In the genomic region with DNA sequence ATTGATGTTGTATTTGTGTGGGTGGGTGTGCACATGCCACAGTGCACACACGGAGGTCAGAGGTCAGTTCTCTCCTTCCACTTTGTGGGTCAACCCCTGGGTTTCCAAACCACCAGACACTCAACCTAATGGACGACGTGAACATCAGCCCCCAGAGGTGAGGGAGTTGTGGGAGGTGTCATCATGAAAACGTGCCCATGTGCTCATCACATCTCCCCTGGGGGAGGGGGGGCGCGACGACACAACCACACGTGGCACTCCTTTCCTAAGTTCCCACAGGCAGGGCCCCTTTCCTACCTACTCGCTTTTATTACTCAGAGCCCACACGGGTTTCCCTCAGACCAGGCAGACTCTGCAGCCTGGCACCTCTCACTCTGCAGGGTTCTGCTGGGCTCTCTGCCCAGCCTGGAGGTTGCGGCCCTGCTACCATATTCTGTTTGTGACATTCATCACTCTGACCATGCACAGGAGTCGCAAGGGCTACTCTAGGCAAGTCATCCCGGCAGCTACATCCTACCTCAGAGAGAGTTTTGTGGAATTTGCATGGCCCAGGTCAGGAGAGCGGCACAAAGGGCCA, we compare ENCODE assay signal across 21 mouse cellular contexts. TPM values are rescaled to one million over a fixed set of nuclear protein-coding genes. Genes with fewer than 3 reads are reported as not detected.
DNase-seq lines count a peak whose midpoint lies in the region; ATAC-seq and TF ChIP-seq lines count a peak whose summit lies in the region.
"Had no signal": no experiment of that assay in that cellular context is flagged by ENCODE, and none has a peak within 500 bp of the region (broad histone marks: within the 10 kb centered on the region; RNA-seq: fewer than 3 reads in every experiment).

No protein-coding gene starts in this region.

- peak; percentile 63 for DNase-seq in cerebellum, adult 11-12 months
- no peak for DNase-seq in cerebellum, postnatal 4 days (ENCODE audit: low spot score in 2 of 2)
- DNase-seq in gastrocnemius, adult 2 months, result peak; percentile 15
- DNase-seq in gastrocnemius, adult 8-10 months (ENCODE audit: low spot score in 2 of 2), result no peak
- no peak for DNase-seq in layer of hippocampus, adult 2 months (ENCODE audit: low spot score in 2 of 2)
- no peak for DNase-seq in layer of hippocampus, adult 9-10 months (ENCODE audit: low spot score)
- DNase-seq: adrenal gland, adult 8-10 months; gastrocnemius, postnatal 10 days; heart, postnatal 14 days; kidney, adult 2 months; kidney, postnatal 36 days; lung, postnatal 36 days; right cerebral cortex, postnatal 25 days had no signal

- WGBS in liver, embryonic 16.5 days (ENCODE audit: insufficient replicate concordance), result 81% methylated on average over 14 of the region's 14 CpGs

- no peak overlapping the region for H3K27ac ChIP-seq in gastrocnemius, adult 2 months
- H3K27ac ChIP-seq in layer of hippocampus, adult 2 months, result 0 out of 2 replicates have a peak overlapping the region, but pooled peaks have one; percentile 2
- H3K27ac ChIP-seq in liver, embryonic 16.5 days (ENCODE audit: low read length), result peak overlapping the region; percentile 76; the same call in 1 of the 2 replicates
- H3K27ac ChIP-seq: hindbrain, embryonic 14.5 days had no signal

- H3K4me1 ChIP-seq in liver, embryonic 16.5 days (ENCODE audit: control insufficient read depth, low read depth, low read length), result peaks cover 60% of the 10 kb centered on the region

- no peak overlapping the region for H3K4me3 ChIP-seq in gastrocnemius, adult 2 months
- H3K4me3 ChIP-seq in layer of hippocampus, adult 2 months, result no peak overlapping the region
- no peak overlapping the region for H3K4me3 ChIP-seq in liver, embryonic 16.5 days (ENCODE audit: low read depth, low read length)
- H3K4me3 ChIP-seq: stomach, embryonic 15.5 days had no signal

- no peaks in the 10 kb centered on the region for H3K9me3 ChIP-seq in liver, embryonic 16.5 days (replicated peaks; ENCODE audit: control insufficient read depth, low read length)
- H3K9me3 ChIP-seq: G1E; stomach, embryonic 15.5 days had no signal

- H3K27me3 ChIP-seq in liver, embryonic 16.5 days (ENCODE audit: control insufficient read depth, insufficient read depth, low read depth, low read length), result no peaks in the 10 kb centered on the region
- H3K27me3 ChIP-seq: stomach, embryonic 15.5 days had no signal

- H3K9ac ChIP-seq in liver, embryonic 16.5 days (ENCODE audit: low read depth, low read length), result no peak overlapping the region
- H3K9ac ChIP-seq: hindbrain, embryonic 14.5 days; stomach, embryonic 15.5 days had no signal

- H3K36me3 ChIP-seq in liver, embryonic 16.5 days (ENCODE audit: control insufficient read depth, insufficient read depth), result peaks cover 46% of the 10 kb centered on the region

- intact Hi-C loops in gastrocnemius, adult 2 months (cut with DNase I), result no loop called here

- no peak for ATAC-seq in liver, embryonic 16.5 days (ENCODE audit: low read depth)
- ATAC-seq: forebrain, embryonic 16.5 days; inflammation-experienced regulatory T-cells, adult 6 months; midbrain, embryonic 16.5 days had no signal

- H3K4me2 ChIP-seq in liver, embryonic 16.5 days (ENCODE audit: low read depth, low read length), result no peak overlapping the region
- H3K4me2 ChIP-seq: hindbrain, embryonic 14.5 days; midbrain, embryonic 11.5 days; stomach, embryonic 15.5 days had no signal

- TF ChIP-seq CTCF in gastrocnemius, adult 2 months (IDR thresholded peaks at IDR 0.05), result no peak
- TF ChIP-seq CTCF in layer of hippocampus, adult 2 months (conservative IDR thresholded peaks at IDR 0.05), result no peak

RNA-seq across cellular contexts. Expression of a gene that starts 3.6 kb away (rescaled TPM):
- total RNA-seq in gastrocnemius, adult 2 months (2021), result 10 to 100 TPM; 77.2 to 81.8 TPM
- 10 to 100 TPM; 78.6 to 91.0 (median 90.1) TPM for total RNA-seq in gastrocnemius, adult 8-10 months (2022)
- total RNA-seq in layer of hippocampus, adult 2 months (2021), result 100 to 1,000 TPM; 417 to 440 TPM
- 85.2 and 110 TPM in 2 replicates for polyA plus RNA-seq in liver, embryonic 16.5 days (2015; fragmentation: Nextera tagmentation; extraction: Ambion mirVana)

RNA-seq across cellular contexts. Expression of a gene that starts 5.4 kb away (rescaled TPM):
- under 1 TPM; 0.13 to 0.50 TPM for total RNA-seq in gastrocnemius, adult 2 months (2021)
- under 1 TPM; 0.34 to 0.56 (median 0.46) TPM for total RNA-seq in gastrocnemius, adult 8-10 months (2022)
- total RNA-seq in layer of hippocampus, adult 2 months (2021), result 1 to 10 TPM; 1.3 to 2.1 TPM
- 17.8 and 20.4 TPM in 2 replicates for polyA plus RNA-seq in liver, embryonic 16.5 days (2015; fragmentation: Nextera tagmentation; extraction: Ambion mirVana)

RNA-seq across cellular contexts. Expression of a gene that starts 43.8 kb away (rescaled TPM):
- 10 to 100 TPM in 1 of 2 experiments, 1 to 10 TPM in 1; 6.0 to 12.2 TPM for total RNA-seq in gastrocnemius, adult 2 months (2021)
- 1 to 10 TPM; 5.7 to 7.6 (median 6.3) TPM for total RNA-seq in gastrocnemius, adult 8-10 months (2022)
- 1 to 10 TPM; 4.6 to 7.2 TPM for total RNA-seq in layer of hippocampus, adult 2 months (2021)
- polyA plus RNA-seq in liver, embryonic 16.5 days (2015; fragmentation: Nextera tagmentation; extraction: Ambion mirVana), result 5.1 and 6.2 TPM in 2 replicates
- polyA plus RNA-seq: G1E had no signal

RNA-seq across cellular contexts. Expression of a gene that starts 47.7 kb away (rescaled TPM):
- total RNA-seq in gastrocnemius, adult 2 months (2021), result 1 to 10 TPM; 4.2 to 6.6 TPM
- total RNA-seq in gastrocnemius, adult 8-10 months (2022), result 1 to 10 TPM; 3.4 to 4.5 (median 4.0) TPM
- total RNA-seq in layer of hippocampus, adult 2 months (2021), result 1 to 10 TPM; 6.9 to 7.7 TPM
- 1.2 and 1.5 TPM in 2 replicates for polyA plus RNA-seq in liver, embryonic 16.5 days (2015; fragmentation: Nextera tagmentation; extraction: Ambion mirVana)
- polyA plus RNA-seq: G1E had no signal

RNA-seq across cellular contexts. Expression of a gene that starts 53.1 kb away (rescaled TPM):
- 1 to 10 TPM; 7.0 to 7.4 TPM for total RNA-seq in gastrocnemius, adult 2 months (2021)
- 1 to 10 TPM; 4.3 to 6.8 (median 5.3) TPM for total RNA-seq in gastrocnemius, adult 8-10 months (2022)
- 10 to 100 TPM; 26.3 to 30.8 TPM for total RNA-seq in layer of hippocampus, adult 2 months (2021)
- 8.8 and 10.8 TPM in 2 replicates for polyA plus RNA-seq in liver, embryonic 16.5 days (2015; fragmentation: Nextera tagmentation; extraction: Ambion mirVana)

Comparison
In these comparisons a context has a peak if more than half of its experiments do, and no peak if none do; other contexts are left out.
1. DNase-seq: peak in cerebellum, adult 11-12 months (single experiment) and gastrocnemius, adult 2 months (single experiment); none in cerebellum, postnatal 4 days (0 of 2), gastrocnemius, adult 8-10 months (0 of 2), layer of hippocampus, adult 2 months (0 of 2) and layer of hippocampus, adult 9-10 months (single experiment).
2. RNA of a gene that starts 3.6 kb away (total RNA-seq): 417 to 440 TPM in layer of hippocampus, adult 2 months; 78.6 to 91.0 TPM in gastrocnemius, adult 8-10 months and 77.2 to 81.8 TPM in gastrocnemius, adult 2 months; every median in the first group is over 4 times any median in the second.